Mouse (Mus musculus) liver, postnatal 0 days (tissue): ENCODE measurements around the gene Efhc1.

ENCODE experiments used
- CTCF ChIP-seq: sonication (generic); IDR thresholded peaks from 2 replicates; pipeline ENCODE4 v1.5.1; 2016; ENCODE audit warnings: antibody characterized with exemption, low read depth
- EP300 ChIP-seq: IDR thresholded peaks from 2 replicates; pipeline ENCODE4 v1.6.1; 2016; ENCODE audit warnings: antibody characterized with exemption, low read depth, mild to moderate bottlenecking

DNA sequence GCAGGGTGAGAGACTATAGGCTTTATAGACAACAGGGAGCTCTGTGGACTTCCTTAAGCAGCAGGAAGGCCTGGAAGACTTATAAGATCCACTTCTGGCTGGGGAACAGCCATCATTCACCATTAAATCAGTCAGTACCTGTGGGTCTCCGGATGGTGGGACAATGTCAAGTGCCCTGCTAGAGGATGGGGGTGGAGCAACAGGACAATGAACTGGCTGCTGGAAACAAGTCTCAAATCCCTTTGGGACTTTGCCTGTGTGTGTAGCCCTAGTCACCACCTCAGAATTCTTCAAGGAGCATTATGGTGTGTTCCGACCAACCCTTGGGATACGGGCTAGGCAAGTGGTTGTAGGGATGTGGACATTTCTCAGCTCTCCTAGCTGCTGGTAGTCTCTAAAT, 71.7 kb downstream of the Efhc1 start:
- no peak for TF ChIP-seq CTCF
- no peak for TF ChIP-seq EP300
